Mouse (Mus musculus) spleen, adult 10 weeks (tissue): Measurements from ENCODE around the gene Slc46a1. TPM values are rescaled to one million over a fixed set of nuclear protein-coding genes. Genes with fewer than 3 reads are reported as not detected.

Experiments
- polyA plus RNA-seq: library from polyadenylated mRNA; stranded (reverse); fragments of 350-450 nt; fragmentation: Illumina TruSeq; extraction: RNeasy Lipid Tissue Mini Kit (QIAGEN cat#74804); gene quantifications from one replicate; pipeline ENCODE4 v1.2.3, GENCODE M21; 2015; ENCODE audit warnings: low replicate concordance; ENCODE audit not compliant: insufficient read depth

Gene Slc46a1
- polyA plus RNA-seq = 0.91 TPM

GRCm38 (mm10) chr11:78465568-78466180, at the start of gene Slc46a1:
Gene Slc46a1, plus strand, starts transcription at chr11:78465697.

GRCm38 (mm10) chr11:78422055-78422819, 43.3 kb upstream of the Slc46a1 start, which contains the start of gene Slc13a2:
Gene Slc13a2, minus strand, starts transcription at chr11:78422217.

GRCm38 (mm10) chr11:78497544-78498522, 32.3 kb downstream of the Slc46a1 start, which contains the start of gene Sarm1:
Gene Sarm1, minus strand, starts transcription at chr11:78497754.

GRCm38 (mm10) chr11:78499004-78499403, 33.5 kb downstream of the Slc46a1 start, which contains the start of gene Vtn:
Gene Vtn, plus strand, starts transcription at chr11:78499091.

GRCm38 (mm10) chr11:78502909-78503650, 37.6 kb downstream of the Slc46a1 start, which contains the start of gene Sebox:
Gene Sebox, plus strand, starts transcription at chr11:78503447.

GRCm38 (mm10) chr11:78512025-78512957, 46.8 kb downstream of the Slc46a1 start, which contains the start of the genes Tmem199 and Poldip2:
Gene Tmem199, minus strand, starts transcription at chr11:78512172.
Gene Poldip2, plus strand, starts transcription at chr11:78512193.

Other genes starting within 250 kb of the Slc46a1 start
- 91.3 TPM for gene Sdf2, start 220.0 kb upstream of the Slc46a1 start, polyA plus RNA-seq
- gene Supt6, start 219.7 kb upstream of the Slc46a1 start, polyA plus RNA-seq = 44.0 TPM
- 107 TPM for gene 2610507B11Rik, start 203.9 kb upstream of the Slc46a1 start, polyA plus RNA-seq
- 0.95 TPM for gene BC030499, start 174.9 kb upstream of the Slc46a1 start, polyA plus RNA-seq
- gene Spag5, start 164.2 kb upstream of the Slc46a1 start, polyA plus RNA-seq = 12.5 TPM
- gene Aldoc, start 142.7 kb upstream of the Slc46a1 start, polyA plus RNA-seq = 4.3 TPM
- gene Pigs, start 137.3 kb upstream of the Slc46a1 start, polyA plus RNA-seq = 24.8 TPM
- gene Unc119, start 122.2 kb upstream of the Slc46a1 start, polyA plus RNA-seq = 35.6 TPM
- not detected for gene Foxn1, start 79.1 kb upstream of the Slc46a1 start, polyA plus RNA-seq
- gene Slc13a2, start 43.5 kb upstream of the Slc46a1 start, polyA plus RNA-seq = 0.10 TPM
- gene Sarm1, start 32.1 kb downstream of the Slc46a1 start, polyA plus RNA-seq = 0.37 TPM
- gene Vtn, start 33.4 kb downstream of the Slc46a1 start, polyA plus RNA-seq = not detected
- gene Sebox, start 37.8 kb downstream of the Slc46a1 start, polyA plus RNA-seq = not detected
- gene Tmem199, start 46.5 kb downstream of the Slc46a1 start, polyA plus RNA-seq = 41.9 TPM
- gene Poldip2, start 46.5 kb downstream of the Slc46a1 start, polyA plus RNA-seq = 32.6 TPM
- 27.4 TPM for gene Tnfaip1, start 70.6 kb downstream of the Slc46a1 start, polyA plus RNA-seq
- gene Ift20, start 70.7 kb downstream of the Slc46a1 start, polyA plus RNA-seq = 58.4 TPM
- gene Tmem97, start 85.1 kb downstream of the Slc46a1 start, polyA plus RNA-seq = 14.5 TPM
- 34.4 TPM for gene Nlk, start 231.7 kb downstream of the Slc46a1 start, polyA plus RNA-seq